Mouse (Mus musculus) intestine, embryonic 16.5 days (tissue): ENCODE measurements around the gene Fbxw20. TPM values are rescaled to one million over a fixed set of nuclear protein-coding genes. Genes with fewer than 3 reads are reported as not detected.

ENCODE experiments used
- polyA plus RNA-seq: library from polyadenylated mRNA; unstranded; fragments of >200 nt; fragmentation: Nextera tagmentation; extraction: Ambion mirVana; gene quantifications from 2 replicates; pipeline ENCODE4 v1.2.1, GENCODE M21; 2015

Gene Fbxw20
- polyA plus RNA-seq, 1 experiment from 2014 or later = not detected

Other genes with a start within 250 kb of the Fbxw20 start
- not detected in 2 replicates for gene Ucn2, start 248.7 kb downstream of the Fbxw20 start, polyA plus RNA-seq
- gene Pfkfb4, start 243.0 kb downstream of the Fbxw20 start, polyA plus RNA-seq = 15.1 and 21.7 TPM in 2 replicates
- gene Shisa5, start 196.2 kb downstream of the Fbxw20 start, polyA plus RNA-seq = 162 and 184 TPM in 2 replicates
- 13.0 and 14.4 TPM in 2 replicates for gene Trex1, start 175.0 kb downstream of the Fbxw20 start, polyA plus RNA-seq
- gene Atrip, start 160.6 kb downstream of the Fbxw20 start, polyA plus RNA-seq = 18.4 and 21.5 TPM in 2 replicates
- 20.0 and 20.2 TPM in 2 replicates for gene Ccdc51, start 152.3 kb downstream of the Fbxw20 start, polyA plus RNA-seq
- 597 and 612 TPM in 2 replicates for gene Tma7, start 152.2 kb downstream of the Fbxw20 start, polyA plus RNA-seq
- 4.7 and 5.2 TPM in 2 replicates for gene Plxnb1, start 139.4 kb downstream of the Fbxw20 start, polyA plus RNA-seq
- not detected in 2 replicates for gene Fbxw21, start 72.7 kb downstream of the Fbxw20 start, polyA plus RNA-seq
- gene Fbxw13, start 38.8 kb downstream of the Fbxw20 start, polyA plus RNA-seq = not detected in 2 replicates
- gene Fbxw14, start 52.9 kb upstream of the Fbxw20 start, polyA plus RNA-seq = not detected in 2 replicates
- gene Fbxw28, start 104.9 kb upstream of the Fbxw20 start, polyA plus RNA-seq = not detected in 2 replicates
- not detected in 2 replicates for gene Fbxw22, start 169.5 kb upstream of the Fbxw20 start, polyA plus RNA-seq
- not detected in 2 replicates for gene Fbxw16, start 214.4 kb upstream of the Fbxw20 start, polyA plus RNA-seq